Mouse (Mus musculus) brain, adult 2 months (tissue): ENCODE measurements around the gene Cx3cr1.
A peak's percentile ranks its signal among the peaks of the same experiment; 100 is the strongest.

Experiments used
- DNase-seq: peaks from one replicate; pipeline ENCODE4 v3.0.0; 2011; ENCODE audit warnings: low read depth, low spot score

Gene Cx3cr1

DNA sequence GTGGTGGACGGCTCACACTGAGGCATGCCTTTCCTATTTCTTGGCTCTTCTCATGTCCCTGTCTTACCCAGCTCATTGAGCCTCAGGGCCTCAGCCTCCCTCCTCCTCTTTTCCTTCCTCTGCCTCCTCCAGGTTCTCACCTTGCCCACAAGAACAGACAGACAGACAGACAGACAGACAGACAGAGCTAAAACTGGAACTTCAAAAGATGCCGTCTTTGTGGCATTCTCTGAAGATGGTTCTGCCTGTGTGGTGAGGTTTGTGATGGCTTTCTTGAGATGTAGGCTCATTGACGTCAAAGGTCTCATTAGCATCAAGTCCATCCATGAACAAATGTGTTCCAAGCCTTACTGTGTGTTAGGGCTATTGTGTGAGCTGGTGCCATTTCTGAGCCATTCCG is 13.0 kb upstream of the Cx3cr1 start:
- DNase-seq = no peak

DNA sequence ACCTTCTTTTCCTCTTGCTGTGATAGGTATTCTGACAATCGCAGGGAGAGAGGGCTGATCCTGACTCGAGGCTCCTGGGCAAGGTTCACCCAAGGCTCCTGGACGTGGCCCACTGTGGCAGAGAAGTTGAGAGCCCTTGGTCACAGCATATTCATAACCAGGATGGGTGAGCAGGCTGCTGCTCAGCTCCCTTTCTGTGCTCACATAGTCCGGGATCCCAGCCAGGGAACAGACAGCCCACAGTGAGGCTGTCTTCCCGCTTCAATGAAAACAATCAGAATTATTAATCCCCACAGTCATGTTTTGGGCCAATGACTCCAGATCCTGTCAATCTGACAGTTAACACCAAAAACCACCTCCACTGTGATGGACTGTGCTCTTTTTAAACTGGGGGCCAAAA is 12.3 kb upstream of the Cx3cr1 start:
- DNase-seq = peak; percentile 47

DNA sequence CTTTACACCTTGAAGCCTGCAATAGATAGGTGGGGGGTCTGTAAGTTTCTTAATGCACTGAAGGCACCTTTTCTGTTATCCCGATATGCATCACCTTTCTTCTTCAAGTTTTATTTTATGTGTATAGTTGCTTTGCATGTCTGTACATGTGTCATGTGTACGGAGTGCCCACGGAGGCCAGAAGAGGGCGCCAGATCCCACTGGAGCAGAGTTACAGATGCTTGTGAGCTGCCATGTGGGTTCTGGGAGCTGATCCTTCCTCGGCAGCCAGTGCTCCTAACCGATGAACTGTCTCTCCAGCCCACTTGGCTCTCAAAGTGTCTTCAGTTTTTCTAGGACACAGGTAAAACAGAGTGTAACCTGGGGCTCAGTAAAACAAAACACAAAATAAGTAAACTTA is 11.6 kb upstream of the Cx3cr1 start:
- DNase-seq = no peak

DNA sequence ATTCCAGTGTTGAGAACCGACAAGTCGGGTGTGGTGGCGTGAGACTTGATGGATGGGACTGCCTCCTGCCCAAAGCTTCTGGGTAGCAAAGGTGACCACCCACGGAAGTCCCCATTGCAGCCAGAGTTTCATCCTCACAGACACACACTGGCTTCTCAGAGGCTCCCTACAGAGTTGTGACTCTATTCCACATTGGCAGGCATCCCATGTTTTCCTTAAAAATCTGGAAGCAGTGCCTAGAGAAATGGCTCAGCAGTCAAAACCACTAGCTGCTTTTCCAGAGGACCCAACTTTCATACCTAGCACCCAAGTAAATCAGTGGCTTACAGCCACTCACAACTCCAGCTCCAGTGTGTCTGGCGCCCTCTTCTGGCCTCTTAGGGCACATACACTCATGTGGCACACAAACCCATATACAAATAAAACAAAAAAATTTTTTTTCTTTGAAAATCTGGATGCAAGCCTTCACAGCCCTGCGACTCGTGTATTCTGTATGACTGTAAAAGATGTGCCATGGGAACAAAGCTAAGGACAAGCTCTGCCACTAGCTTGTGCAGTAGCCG is 10.9 kb upstream of the Cx3cr1 start:
- DNase-seq = peak; percentile 55

DNA sequence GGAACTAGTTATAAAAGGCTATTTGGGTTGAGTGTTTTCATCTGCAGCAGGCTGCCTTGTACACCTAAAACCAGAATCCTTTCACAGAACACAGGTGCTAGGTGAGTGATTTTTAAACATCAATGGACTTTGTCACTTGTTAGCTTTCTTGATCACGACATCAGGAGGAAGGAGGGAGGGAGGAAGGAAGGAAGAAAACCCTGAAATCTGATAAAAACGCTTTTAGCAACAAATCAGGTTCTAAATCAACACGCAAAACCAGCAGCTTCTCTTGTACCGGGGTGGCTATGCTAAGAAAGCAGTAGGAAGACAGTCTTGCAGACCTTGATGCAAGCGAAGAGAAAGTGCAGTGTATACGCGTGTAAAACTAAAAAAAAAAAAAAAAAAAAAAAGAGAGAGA is 10.2 kb upstream of the Cx3cr1 start:
- no peak for DNase-seq

DNA sequence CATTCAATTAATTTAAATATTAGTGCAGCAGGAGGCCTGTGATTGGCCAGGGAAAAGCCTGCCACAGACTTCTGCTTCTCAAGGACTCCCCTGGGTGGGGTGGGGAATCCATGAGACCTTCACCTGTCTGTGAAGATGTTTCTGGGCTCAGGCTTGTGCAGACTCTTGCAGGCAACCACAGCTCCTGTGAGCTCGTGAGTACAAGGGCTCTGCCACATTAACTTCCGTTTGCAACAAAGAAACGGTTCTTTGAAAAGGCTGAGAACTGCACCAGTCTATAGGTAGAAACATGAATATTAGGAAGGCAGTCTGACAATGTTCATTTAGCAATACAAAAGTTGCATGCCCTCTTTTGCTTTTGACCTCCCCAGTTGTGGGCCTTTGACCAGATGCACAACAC is 8.6 kb upstream of the Cx3cr1 start:
- DNase-seq = no peak

DNA sequence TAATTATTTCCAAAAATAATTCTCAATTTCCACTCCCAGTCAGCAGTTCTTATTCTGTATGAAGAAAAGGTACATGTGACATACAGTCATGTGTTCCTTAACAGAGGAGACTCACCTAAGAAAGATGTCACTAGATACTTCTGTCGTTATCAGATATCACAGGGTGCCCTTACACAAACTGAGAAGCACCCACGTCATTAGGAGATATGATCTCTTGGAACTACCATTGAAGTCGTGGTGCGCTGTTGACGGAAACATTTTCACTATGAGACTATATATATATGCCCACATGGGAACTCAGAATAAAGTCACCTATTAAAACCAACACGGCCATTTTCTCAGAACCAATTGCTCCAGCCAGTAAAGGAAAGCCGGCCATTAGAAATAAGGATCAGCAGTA is 4.8 kb upstream of the Cx3cr1 start:
- no peak for DNase-seq

DNA sequence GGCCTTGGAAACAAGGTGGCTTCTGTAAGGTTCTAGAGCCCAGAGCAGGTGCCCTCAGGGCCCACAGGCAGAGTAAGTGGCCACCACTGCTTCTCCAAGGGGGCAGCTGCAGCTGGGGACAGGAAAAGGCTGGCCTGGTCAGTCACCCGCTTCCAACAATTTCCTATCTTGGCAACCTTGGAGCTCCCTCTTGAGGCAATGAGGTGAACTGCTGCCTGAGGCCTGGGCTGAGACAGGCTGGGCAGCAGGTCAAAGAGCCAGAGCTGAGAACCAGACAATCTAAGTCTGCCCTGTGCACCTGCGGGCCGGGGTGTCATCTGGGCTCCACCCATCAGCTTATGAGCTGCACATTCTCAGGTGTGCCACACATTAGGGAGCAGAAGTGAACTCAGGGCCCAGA is 3.5 kb upstream of the Cx3cr1 start:
- peak; percentile 85 for DNase-seq

DNA sequence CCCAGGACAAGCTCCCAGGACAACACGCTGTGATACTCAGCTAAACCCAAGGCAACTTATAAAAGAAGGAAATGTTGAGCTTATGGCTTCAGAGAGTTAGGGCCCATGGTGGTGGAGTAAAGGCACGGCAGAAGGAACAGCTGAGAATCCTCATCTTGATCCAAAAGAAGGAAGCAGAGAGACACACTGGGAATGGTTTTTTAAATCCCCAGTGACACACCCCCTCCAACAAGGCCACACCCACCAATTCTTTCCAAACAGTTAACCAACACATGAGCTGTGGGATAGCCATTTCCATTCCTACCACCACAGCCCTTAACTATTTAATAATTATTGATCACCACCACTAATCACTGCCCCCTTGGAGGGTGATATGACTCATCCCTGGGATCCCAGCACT is 1.6 kb upstream of the Cx3cr1 start:
- no peak for DNase-seq

DNA sequence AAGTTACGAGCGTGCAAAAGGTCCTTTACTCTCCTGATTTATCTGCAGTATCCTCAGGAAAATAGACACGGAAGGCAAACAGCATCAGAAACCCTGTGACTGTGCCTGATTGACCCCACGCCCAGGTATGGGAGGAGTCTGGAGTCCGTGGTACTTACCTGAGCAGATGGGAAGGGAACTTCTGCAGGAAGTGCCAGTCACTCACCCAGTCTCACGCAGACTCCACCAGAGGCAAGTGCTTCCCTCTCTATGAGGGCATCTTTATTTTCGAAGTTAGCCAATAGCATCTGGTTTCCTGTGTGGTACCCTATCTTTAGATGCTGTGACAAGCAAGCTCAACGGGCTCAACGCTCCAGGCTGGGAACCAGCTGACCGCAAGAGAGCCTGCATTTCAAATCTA is 1.6 kb downstream of the Cx3cr1 start:
- DNase-seq = peak; percentile 57

DNA sequence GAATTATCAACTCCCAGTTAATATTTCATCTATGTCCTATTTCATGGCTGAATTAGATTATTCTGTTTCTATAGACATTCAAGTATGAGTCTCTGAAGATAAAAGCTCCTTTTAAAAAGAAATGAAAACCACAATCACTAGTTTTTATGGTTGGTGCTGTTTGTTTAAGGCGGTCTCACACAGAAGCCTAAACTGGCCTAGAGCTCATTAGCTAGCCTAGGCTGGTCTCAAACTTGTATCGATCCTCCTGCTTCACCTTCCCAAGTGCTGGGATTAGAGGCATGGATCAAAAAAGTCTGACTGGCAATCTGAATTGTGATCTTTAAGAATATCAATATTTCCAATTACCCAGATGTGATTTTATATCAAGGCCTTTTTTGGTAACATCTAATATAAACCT is 2.1 kb downstream of the Cx3cr1 start:
- no peak for DNase-seq

DNA sequence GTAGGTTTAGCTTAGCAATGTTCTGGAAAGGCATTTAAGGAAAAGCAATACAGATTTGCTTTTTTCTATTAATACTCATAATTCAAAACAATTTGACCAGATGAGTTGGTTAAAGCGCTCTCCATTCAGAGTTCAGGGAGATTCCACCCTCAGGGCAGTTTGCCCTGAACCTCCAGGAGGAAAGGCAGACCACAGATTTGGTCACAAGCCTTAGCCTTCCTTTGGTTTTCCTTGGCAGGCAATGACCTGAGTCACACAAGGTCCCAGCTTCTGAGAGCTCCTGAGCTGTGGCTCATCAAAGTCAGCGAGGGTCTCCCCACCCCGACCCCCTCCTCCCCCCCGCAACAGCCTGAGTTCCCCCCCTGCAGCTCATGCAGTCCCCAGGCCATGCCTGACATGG is 5.4 kb downstream of the Cx3cr1 start:
- DNase-seq = no peak

DNA sequence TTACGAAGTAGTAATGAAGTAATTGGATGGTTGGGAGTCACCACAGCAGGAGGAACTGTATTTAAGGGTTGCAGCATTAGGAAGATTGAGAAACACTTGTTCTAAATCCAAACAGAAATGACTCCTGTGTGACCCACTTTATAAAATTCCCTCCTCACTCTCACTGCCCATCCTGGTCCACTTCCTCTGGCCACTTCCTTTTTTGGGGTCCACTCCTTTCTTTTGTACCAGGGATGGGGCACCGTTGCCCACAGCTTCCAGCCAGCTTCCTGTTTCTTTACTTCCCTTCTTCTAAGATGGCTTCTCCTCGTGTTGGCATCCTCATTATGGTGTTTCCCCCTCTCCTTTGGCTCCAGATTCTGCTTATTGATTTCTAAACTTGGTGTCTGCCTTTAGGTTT is 10.9 kb downstream of the Cx3cr1 start:
- peak; percentile 44 for DNase-seq

DNA sequence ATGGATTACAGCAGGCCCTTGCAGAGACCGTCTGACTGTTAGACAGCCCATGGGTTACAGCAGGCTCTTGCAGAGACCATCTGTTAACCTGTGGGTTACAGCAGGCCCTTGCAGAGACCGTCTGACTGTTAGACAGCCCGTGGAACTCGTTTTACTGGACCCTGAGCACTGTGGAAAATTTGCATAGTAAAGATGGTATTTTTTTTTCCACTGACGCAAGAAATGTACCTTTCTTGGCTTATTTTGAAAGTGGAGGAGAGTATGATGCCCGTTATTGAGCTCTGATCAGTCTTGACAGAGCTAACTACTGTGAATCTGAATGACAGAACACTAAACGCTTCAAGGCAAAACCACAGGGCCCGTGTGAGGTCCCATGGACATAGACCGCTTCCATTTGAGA is 13.5 kb downstream of the Cx3cr1 start:
- no peak for DNase-seq

DNA sequence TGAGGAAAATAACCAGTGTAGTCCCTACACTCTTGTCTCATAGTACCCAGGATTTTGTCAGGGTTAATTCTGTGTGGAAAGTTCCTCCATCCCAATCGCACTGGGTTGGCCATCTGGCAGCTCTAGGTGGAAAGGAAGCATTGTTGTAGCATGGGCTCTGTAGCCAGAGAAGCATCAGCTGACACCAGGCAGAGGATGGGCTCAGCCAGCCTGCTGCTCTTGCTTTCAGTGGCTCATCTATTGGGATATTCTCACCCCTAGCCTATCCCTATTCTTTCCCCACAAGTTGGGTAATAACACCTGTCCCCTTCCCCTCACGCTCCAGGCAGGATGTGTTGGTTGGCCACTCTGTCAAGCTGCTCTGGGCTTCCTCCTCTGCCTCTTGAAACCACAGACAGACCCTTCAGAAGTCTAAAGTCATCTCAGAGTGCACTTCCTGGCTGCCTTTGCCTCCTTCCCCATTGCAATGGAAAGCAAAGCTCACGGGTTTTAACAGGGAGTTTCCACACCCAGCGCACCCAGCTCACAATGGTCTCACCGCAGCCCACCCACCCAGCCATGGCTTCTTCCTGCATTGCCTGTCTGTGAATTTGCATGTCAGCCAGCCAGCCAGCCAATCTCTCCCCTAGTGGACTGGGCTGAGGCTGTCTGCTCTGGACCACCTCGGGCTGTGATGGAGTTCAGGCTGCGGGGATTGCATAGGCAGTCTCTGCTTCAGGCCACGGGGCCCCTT is 15.0 kb downstream of the Cx3cr1 start:
- peak; percentile 74 for DNase-seq

DNA sequence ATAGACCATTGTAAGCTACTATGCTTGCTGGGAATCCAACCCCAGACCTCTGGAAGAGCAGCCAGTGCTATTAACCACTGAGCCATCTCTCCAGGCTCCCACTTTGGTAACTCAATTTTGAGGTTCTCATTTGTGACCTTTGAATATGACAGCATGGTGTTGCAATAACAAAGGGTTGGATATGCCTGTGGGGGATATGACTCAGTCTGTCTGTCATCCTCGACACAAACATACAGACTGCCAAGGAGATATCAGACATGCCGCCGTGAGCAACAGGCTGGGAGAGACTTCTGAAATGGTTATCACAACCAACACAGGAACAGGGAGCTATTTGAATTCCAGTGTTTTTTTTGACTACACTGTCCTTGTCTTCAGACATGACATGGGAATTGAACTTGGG is 20.3 kb downstream of the Cx3cr1 start:
- DNase-seq = no peak

DNA sequence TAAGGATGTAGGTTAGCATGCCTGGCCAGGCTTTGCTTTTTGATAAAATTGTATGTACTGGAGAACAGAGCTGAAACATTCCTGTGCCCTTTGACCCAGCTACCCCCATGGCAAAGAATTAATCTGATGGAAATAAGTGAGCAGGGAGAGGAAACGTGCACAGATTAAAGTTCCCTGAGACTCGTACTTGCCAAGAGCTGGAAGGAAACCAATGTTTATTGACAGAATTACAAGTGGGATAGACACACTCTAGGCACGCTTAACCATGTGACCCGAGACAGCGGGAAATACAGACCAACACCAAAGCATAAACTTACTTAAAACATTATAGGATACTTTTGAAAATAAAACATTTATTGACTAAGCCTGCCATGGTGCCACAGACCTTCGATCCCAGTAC is 21.2 kb downstream of the Cx3cr1 start:
- no peak for DNase-seq

DNA sequence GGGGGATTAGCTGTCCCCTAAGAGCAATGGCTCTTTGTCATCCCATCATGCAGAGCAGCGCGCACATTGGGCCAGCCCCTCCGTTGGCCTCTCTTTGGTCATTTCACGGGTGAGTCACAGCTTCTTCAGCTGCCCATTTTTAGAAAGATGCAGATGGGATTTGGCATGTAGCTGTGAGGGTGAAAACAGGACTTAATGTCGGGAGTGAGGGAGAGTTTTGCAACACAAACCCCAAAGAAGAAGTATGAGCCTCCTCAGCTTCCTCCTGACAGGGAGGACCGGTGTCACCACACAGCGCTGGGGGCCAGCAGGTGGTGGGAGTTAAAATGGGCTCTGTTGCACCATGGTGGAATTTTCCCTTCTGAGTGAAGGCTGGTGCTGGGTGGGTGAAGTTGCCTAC is 26.6 kb downstream of the Cx3cr1 start:
- peak; percentile 62 for DNase-seq

DNA sequence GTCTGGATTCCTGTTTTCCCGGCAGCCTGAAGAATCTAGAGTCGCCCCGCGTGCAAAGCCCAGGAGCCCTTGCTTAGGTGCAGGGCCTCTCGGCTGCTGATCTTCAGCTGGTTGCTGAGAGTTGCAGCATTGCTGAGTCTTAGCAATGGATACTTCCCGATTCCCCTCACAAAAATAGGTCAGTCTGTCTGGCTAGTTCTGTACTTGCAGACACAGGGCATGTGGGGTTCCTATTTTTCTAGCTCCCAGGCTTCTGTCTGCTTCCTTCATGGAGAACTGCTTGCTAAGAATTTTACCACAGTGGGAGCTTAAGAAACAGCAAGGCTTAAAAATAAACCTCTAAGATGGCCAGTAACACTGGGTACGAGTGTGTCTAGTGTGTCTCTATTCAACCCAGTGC is 32.3 kb downstream of the Cx3cr1 start:
- peak; percentile 74 for DNase-seq

DNA sequence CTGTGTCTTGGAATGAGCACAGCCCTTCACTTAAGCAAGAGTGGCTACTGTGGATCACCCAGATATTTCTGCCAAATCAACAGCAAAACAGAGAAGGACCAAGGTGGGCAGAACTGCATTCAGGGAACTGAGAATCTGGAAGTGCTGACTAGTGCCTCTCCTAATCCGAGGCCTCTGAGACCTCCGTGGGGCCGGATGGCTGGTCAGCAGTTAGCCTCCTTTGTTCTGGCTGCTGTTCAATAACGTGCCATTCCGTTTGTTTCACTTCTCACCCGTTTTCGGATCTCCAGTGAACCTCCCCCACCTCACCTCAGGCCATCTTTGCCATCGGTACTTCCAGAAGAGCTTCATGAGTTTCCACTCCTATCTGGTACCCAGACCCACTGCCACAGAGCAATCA is 35.3 kb downstream of the Cx3cr1 start:
- peak; percentile 62 for DNase-seq

DNA sequence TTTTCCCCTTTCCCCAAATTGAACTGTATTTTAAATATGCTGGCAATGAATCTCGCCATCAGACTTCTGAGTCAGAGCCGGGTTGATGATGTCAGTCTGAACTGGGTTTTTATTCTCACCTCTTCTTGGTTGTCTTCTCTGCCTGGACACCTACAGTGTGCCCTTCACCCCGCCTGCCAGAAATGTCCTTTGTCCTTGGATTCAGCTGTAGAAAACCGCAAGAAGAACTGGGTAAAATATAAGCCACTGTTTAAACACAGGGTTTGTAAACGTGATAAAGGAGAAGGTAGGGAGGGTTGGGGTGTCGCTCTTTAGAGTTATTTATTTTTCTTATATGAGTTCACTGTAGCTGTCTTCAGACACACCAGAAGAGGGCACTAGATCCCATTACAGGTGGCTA is 37.0 kb downstream of the Cx3cr1 start:
- DNase-seq = no peak

DNA sequence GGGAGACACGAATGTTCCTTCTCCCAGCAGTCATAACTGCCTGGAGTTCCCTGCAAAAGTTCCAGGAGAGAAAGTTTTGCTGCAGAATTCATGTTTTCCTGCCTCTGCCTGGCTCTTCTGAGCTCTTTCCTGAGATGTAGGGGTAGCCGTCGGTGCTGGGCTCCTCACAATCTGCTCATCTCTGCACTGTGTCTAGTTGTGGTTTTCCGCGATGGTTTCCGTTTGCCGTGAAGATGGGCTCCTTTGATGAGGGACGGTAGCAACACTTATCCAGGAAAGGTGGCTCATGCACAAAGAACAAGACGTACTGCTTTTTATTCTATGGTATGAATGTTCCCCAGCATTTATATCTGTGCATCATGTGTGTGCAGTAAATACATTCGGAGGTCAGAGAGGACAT is 39.3 kb downstream of the Cx3cr1 start:
- no peak for DNase-seq

DNA sequence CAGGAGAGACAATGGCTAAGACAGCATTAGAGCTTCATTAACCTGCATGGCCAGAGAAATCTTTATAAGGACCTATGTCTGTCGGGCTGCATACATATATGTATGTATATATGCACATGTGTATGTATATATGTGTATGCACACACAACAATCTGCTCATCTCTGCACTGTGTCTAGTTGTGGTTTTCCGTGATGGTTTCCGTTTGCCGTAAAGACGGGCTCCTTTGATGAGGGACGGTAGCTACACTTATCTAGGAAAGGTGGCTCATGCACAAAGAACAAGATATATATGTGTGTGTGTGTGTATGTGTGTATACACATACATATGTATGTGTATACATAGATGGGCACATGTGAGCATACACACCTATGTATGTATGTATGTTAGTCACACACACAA is 39.8 kb downstream of the Cx3cr1 start:
- DNase-seq = no peak
